Mouse (Mus musculus) hindbrain, embryonic 10.5 days (tissue): ENCODE data around the gene Pigc. TPM values are rescaled to one million over a fixed set of nuclear protein-coding genes. Genes with fewer than 3 reads are reported as not detected.

Experiments
- DNase-seq: peaks from one replicate; pipeline ENCODE4 v3.0.0-alpha.2; 2017; ENCODE audit warnings: low spot score
- H3K27ac ChIP-seq: fragments of 300-500 bp; sonication (generic); 2 replicates; pipeline ENCODE4 v1.5.1; 2016; ENCODE audit warnings: mild to moderate bottlenecking, moderate library complexity
- H3K27me3 ChIP-seq: fragments of 300-500 bp; sonication (generic); 2 replicates; pipeline ENCODE4 v1.6.1; 2016; ENCODE audit warnings: mild to moderate bottlenecking; ENCODE audit not compliant: poor library complexity, insufficient read depth, severe bottlenecking
- H3K36me3 ChIP-seq: fragments of 300-500 bp; sonication (generic); 2 replicates; pipeline ENCODE4 v1.6.1; 2016; ENCODE audit warnings: mild to moderate bottlenecking, moderate library complexity
- H3K4me1 ChIP-seq: fragments of 300-500 bp; sonication (generic); replicated peaks from 2 replicates; pipeline ENCODE4 v1.6.1; 2016; ENCODE audit warnings: mild to moderate bottlenecking
- H3K4me3 ChIP-seq: fragments of 300-500 bp; sonication (generic); 2 replicates; pipeline ENCODE4 v1.5.1; 2016; ENCODE audit warnings: mild to moderate bottlenecking, moderate library complexity
- H3K9me3 ChIP-seq: fragments of 300-500 bp; sonication (generic); 2 replicates; pipeline ENCODE4 v1.6.1; 2016; ENCODE audit warnings: mild to moderate bottlenecking, moderate library complexity
- WGBS: fragments of 180-500 bp; shearing (Covaris S2); methylation state at CpG from one replicate; pipeline ENCODE4 v1.1.7; 2016; 5-methylcytosine and 5-hydroxymethylcytosine counted together
- polyA plus RNA-seq: library from polyadenylated mRNA; unstranded; fragments of >200 nt; fragmentation: Nextera tagmentation; extraction: Ambion mirVana; gene quantifications from 2 replicates; pipeline ENCODE4 v1.2.1, GENCODE M21; 2016

Pigc gene
- polyA plus RNA-seq, 1 experiment from 2014 or later: 28.7 TPM

DNA sequence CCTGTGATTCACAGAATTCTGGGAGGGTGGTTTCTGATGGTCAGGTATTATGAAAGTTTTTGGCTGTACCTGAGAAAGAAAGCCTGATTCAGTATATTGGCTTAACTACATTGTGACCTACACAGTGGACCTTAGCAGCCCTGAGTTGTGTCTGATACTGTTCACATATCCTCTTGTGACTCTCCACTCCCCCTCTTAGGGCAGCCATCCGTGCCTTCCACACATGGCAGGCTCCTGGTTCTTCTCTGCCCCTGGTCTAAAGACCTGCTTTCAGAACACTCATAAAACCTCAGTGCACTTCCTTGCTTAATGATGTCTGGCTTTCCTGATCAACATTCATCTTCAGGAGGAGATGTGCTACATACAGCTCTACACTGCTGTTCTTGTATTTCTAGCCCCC lies 16.4 kb upstream of the Pigc start:
- Histone ChIP-seq H3K27ac (no peak overlapping the region), H3K4me3 (no peak overlapping the region), H3K9me3 (no peaks in the 10 kb centered on the region), H3K27me3 (no peaks in the 10 kb centered on the region), H3K4me1 (no peaks in the 10 kb centered on the region), H3K36me3 (no peaks in the 10 kb centered on the region)
- WGBS: 61% methylated on average over 1 of the region's 1 CpGs
- no peak for DNase-seq

DNA sequence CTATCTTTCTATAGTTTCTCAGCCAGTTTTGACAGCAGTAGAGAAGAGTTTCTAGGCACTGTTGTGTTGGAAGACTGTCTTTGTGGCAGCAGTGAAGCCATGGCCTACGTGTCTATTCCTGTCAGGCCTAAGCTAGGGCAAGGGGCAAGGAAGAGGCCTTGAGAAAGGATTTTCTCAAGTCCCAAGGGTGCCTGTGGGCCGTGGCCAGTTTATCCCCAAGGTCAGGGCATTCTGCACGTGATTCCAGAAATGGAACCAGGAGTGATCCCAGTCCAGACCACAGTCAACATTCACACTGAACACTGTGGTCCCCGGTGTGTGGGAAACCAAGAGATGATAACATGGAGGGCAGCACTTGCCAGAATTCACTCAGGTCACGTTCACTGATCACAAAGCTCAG lies 13.1 kb upstream of the Pigc start:
- Histone ChIP-seq H3K9me3 (no peaks in the 10 kb centered on the region), H3K4me1 (no peaks in the 10 kb centered on the region), H3K36me3 (no peaks in the 10 kb centered on the region), H3K4me3 (no peak overlapping the region), H3K27me3 (no peaks in the 10 kb centered on the region), H3K27ac (no peak overlapping the region)
- DNase-seq: no peak
- WGBS: 68% methylated on average over 5 of the region's 5 CpGs

DNA sequence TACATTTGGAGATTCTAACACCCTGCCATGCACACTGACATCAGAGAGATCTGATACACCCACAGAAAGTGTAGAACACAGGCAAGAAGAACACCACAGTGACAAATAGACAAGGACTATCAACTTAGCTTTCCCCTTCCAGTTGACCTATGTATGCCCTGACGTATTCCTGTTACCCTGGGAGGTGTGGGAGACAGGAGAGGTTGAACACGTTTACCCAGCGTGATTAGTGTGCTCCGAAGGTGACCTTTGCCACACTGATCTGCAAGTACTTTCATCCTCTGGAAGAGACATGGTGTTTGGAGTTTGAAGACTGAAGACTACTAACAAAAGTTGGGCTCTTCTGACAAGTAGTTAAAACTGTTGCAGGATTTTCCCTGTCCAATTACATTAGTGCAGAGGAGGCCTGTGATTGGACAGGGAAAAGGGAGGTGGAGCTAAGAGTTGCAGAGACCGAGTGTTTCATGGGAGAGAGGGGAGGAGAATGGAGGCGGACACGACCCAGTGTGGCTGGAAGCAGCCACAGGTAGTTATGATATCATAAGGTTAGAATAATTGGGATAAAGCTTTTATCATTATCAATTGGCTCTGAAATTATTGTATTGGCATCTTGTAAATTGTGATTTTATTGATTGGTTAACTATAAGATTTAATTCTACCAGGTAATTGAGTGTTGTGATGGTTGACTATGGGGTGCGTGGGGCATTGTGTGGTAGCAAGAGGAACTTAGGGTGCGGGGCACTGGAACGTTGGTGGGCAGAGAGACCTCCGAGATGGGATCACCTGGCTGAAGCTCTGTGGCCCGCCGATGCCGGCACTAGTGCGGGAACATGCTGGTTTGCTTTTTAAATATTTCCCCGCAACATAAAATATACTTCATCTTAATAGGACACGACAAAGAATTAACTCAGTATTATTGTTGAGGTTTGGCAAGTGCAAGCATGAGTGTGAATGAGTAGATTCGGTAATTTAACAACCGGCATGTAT lies 10.7 kb upstream of the Pigc start:
- H3K4me1 ChIP-seq: peaks cover 5% of the 10 kb centered on the region; the same call in 1 of the 2 replicates
- no peak overlapping the region for H3K27ac ChIP-seq
- DNase-seq: no peak
- H3K4me3 ChIP-seq: no peak overlapping the region
- 83% methylated on average over 19 of the region's 19 CpGs for WGBS
- no peaks in the 10 kb centered on the region for H3K27me3 ChIP-seq
- no peaks in the 10 kb centered on the region for H3K9me3 ChIP-seq
- no peaks in the 10 kb centered on the region for H3K36me3 ChIP-seq

DNA sequence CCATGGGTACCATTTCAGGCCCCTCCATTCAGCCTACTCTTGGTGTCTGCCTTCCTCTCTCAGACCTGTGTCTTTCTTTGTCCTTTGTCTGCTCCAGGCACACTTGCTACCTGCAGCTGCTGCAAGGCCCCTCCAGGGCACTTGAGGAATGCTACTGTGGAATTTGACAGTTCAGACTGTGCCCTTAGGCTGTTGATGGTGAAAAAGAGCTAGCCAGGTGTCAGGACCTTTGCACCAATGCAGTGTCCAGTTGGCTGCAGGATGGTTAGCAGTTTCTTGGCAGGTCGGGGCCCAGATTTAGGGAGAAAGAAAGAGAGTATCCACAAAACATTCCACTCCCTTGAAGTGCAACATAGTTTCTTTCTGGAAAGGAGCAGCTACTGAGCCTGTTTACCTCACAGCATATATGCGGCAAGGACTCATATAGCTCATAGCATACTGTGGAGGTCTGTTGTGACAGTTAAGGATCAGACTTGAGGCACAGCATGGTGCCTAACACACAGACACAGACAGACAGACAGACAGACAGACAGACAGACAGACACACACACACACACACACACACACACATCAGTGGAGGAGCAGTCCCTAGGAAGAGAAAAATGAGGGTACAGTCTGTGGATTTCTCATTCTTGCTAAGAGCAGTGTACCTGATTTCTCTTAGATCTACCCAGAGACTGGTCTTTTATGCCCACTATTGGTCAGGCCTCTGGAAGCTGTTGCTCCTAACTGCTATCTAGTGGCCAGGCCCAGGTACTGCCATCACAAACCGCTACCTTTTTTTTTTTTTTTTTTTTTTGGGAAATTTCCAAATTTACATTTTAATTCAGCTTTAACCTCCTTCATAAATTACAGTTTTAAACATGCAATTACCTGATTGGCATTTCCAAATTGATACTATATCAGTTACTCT lies 6.3 kb upstream of the Pigc start:
- H3K36me3 ChIP-seq: no peaks in the 10 kb centered on the region
- no peak overlapping the region for H3K27ac ChIP-seq
- 65% methylated on average over 3 of the region's 3 CpGs for WGBS
- H3K4me1 ChIP-seq: peaks cover 5% of the 10 kb centered on the region; the same call in 1 of the 2 replicates
- H3K27me3 ChIP-seq: no peaks in the 10 kb centered on the region
- H3K4me3 ChIP-seq: no peak overlapping the region
- no peak for DNase-seq
- H3K9me3 ChIP-seq: no peaks in the 10 kb centered on the region

DNA sequence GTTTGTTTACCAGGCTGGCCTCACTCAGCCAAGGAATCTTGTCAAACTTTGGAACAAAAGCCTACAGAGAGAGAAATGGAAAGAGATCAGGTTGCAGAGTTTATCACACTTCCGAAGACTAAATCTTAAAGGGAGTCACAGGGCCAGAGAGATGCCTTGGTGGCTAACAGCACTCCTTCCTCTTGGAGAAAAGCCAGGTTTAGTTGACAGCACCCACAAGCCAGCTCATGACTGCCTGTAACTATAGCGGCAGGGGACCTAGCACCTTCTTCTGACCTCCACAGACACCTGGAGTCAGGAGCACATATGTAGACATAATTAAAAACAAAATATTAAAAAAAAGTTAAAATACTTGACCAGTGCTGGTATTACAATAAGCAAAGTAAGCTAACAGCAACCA lies 1.1 kb upstream of the Pigc start:
- DNase-seq: no peak
- WGBS: 89% methylated on average over 2 of the region's 2 CpGs

DNA sequence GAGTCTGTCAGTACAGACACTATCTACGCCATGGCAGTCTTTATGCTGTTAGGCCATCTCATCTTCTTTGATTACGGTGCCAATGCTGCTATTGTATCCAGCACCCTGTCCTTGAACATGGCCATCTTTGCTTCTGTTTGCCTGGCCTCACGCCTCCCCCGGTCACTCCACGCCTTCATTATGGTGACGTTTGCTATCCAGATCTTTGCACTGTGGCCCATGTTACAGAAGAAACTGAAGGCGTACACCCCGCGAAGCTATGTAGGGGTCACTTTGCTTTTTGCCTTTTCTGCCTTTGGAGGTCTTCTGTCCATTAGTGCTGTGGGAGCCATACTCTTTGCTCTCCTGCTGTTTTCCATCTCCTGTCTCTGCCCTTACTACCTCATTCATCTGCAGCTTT lies 1.9 kb downstream of the Pigc start:
- Histone ChIP-seq H3K4me3 (no peak overlapping the region), H3K4me1 (peaks cover 21% of the 10 kb centered on the region), H3K27me3 (no peaks in the 10 kb centered on the region), H3K27ac (no peak overlapping the region), H3K9me3 (no peaks in the 10 kb centered on the region), H3K36me3 (peaks cover 7% of the 10 kb centered on the region)
- DNase-seq: no peak
- 96% methylated on average over 9 of the region's 9 CpGs for WGBS

More for the DNA sequence above, 1.1 kb upstream of the Pigc start:
- no peak overlapping the region for H3K4me3 ChIP-seq
- H3K27ac ChIP-seq: no peak overlapping the region
- H3K4me1 ChIP-seq: peaks cover 14% of the 10 kb centered on the region
- H3K27me3 ChIP-seq: no peaks in the 10 kb centered on the region
- H3K36me3 ChIP-seq: peaks cover 7% of the 10 kb centered on the region
- H3K9me3 ChIP-seq: no peaks in the 10 kb centered on the region

DNA sequence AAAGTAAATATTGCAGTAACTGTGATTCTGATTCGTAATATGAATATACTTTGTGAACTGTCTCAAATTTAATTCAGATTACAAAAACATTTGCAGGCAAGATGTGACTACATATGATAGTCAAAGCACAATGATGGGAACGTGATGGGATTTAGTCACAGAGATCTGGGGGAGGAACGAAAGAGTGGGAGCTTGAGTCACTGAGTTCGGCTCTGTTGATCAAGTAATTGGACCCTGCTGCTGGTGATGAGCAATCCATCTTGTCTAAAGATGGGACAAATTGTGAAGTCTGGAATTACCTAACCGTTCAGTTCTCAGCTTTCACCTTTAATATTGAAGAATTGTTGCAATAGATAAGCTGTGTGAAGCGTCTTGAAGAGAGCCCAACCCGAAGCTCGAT lies 3.2 kb downstream of the Pigc start:
- Histone ChIP-seq H3K27ac (no peak overlapping the region), H3K9me3 (no peaks in the 10 kb centered on the region), H3K36me3 (peaks cover 7% of the 10 kb centered on the region), H3K4me1 (peaks cover 26% of the 10 kb centered on the region), H3K4me3 (no peak overlapping the region), H3K27me3 (no peaks in the 10 kb centered on the region)
- WGBS: 95% methylated on average over 8 of the region's 8 CpGs
- no peak for DNase-seq

DNA sequence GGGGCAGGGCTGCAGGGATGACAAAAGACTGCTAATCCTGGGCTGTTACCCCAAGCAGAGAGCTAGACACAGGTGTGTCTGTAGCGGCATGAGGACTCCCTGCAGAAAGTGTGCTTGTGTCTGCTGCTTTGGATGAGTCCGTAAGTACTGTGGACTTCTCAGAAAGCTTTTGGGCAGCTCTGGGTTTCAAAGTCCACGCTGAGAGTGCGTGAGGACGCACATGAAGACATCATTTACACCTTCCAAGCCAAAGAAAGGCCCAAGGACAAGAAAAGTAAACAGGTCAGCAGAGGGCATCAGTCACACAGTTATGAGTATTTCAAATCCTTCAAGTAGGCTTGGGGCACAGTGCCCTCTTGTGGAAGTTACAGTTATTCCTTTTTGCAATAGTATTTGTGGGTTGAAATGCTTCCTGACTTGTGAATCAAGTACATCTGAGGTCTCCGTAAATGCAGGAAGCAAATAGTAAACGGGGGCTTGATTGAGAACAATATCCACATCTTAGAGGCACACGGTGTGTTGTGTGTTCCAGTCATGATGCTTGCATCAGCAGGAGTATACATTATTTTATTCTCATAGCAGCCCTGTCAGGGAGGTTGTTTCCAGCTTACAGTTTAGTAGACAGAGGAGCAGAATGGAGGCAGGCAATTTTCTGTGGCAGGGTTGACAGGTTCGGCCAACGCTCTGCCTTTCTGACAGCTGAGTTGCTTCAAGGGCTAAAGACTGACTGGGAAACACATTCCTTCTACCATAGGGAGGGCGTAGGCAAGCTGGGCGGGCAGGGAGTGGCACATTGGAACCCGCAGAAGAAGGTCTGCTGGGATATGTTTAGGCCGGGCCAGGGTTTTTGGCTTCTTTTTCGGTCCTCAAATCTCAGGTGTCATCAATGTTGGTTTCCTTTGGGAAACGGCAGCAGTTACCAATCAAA lies 7.5 kb downstream of the Pigc start:
- peak; percentile 71 for DNase-seq
- Histone ChIP-seq H3K27me3 (no peaks in the 10 kb centered on the region), H3K9me3 (no peaks in the 10 kb centered on the region), H3K36me3 (no peaks in the 10 kb centered on the region), H3K4me3 (no peak overlapping the region), H3K27ac (peak overlapping the region; percentile 31), H3K4me1 (peaks cover 12% of the 10 kb centered on the region; the same call in 1 of the 2 replicates)
- whole genome bisulfite sequencing: 49% methylated on average over 16 of the region's 16 CpGs

DNA sequence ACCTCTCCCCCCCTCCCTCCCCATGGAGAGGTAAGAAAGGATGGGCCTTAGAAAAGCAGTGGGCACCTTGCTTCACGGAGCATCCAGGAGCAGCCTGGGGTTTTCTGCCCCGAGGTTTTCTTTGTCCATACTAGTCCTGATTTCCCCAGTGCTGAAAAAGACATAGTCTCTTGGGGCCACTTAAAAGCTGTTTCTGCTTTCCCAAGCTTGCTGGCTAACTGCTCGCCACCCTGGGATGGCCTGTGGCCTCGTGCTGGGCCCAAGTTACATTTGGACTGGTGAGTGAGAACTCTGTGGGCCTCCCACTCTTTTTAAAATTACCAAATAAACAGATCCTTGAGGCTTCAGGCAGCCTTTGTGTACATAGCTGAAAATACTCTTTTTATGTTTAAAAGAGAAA lies 8.3 kb downstream of the Pigc start:
- H3K36me3 ChIP-seq: no peaks in the 10 kb centered on the region
- no peak for DNase-seq
- no peaks in the 10 kb centered on the region for H3K27me3 ChIP-seq
- H3K9me3 ChIP-seq: no peaks in the 10 kb centered on the region
- WGBS: 74% methylated on average over 4 of the region's 4 CpGs
- H3K4me3 ChIP-seq: no peak overlapping the region
- peak overlapping the region; percentile 31 for H3K27ac ChIP-seq
- peaks cover 12% of the 10 kb centered on the region; the same call in 1 of the 2 replicates for H3K4me1 ChIP-seq

DNA sequence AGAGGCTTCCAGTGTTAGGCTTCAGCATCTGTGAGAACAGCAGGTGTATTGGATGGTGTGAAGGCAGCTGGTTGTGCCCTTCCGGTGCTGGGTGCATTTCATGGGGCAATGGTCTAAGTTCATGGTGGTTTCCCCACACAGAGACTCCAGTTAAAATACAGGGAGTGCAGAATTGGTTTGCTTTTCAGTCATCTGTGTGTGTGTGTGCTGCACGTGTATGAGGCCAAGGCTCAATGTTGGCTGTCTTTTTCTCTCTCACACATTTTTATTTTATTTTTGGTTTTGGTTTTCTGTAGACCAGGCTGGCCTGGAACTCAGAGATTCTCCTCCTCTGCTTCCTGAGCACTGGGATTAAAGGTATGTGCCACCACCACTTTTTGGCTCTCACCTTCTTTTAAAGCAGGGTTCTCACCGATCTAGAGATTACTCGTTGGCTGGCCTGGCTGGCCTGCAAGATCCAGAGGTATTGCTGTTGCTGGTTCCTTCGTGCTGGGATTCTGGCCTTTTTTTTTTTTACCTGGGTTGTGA lies 9.3 kb downstream of the Pigc start:
- no peak for DNase-seq
- no peak overlapping the region for H3K27ac ChIP-seq
- peaks cover 12% of the 10 kb centered on the region; the same call in 1 of the 2 replicates for H3K4me1 ChIP-seq
- 87% methylated on average over 5 of the region's 5 CpGs for WGBS
- no peaks in the 10 kb centered on the region for H3K9me3 ChIP-seq
- no peak overlapping the region for H3K4me3 ChIP-seq
- no peaks in the 10 kb centered on the region for H3K27me3 ChIP-seq
- no peaks in the 10 kb centered on the region for H3K36me3 ChIP-seq

DNA sequence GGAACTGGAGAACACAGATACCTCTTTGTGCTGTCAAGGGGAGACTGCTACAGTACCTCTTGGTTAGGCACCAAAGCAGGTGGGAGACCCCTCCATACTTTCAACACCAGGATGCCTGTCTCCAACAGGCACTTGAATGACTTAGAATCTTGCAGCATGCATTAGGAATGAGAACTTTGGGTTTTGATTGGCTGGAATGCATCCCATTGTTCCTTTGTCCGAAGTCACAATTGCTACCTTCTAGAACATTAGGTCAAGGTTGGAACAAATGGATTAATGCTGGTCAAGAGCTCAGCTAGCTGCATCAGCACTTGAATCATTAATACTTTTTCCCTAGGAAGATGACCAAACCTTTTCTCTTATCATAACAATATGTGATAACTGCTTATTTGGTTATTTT lies 10.6 kb downstream of the Pigc start, which contains the start of gene 4930558K02Rik:
Gene 4930558K02Rik, minus strand, starts transcription at position 101 of the 400 bp plus-strand sequence.
- WGBS: 82% methylated on average over 1 of the region's 1 CpGs
- Histone ChIP-seq H3K27ac (no peak within 1 kb of the TSS), H3K4me3 (no peak within 1 kb of the TSS), H3K4me1 (peaks cover 13% of the 10 kb centered on the region), H3K27me3 (no peaks in the 10 kb centered on the region), H3K9me3 (no peaks in the 10 kb centered on the region), H3K36me3 (no peaks in the 10 kb centered on the region)
- DNase-seq: no peak

DNA sequence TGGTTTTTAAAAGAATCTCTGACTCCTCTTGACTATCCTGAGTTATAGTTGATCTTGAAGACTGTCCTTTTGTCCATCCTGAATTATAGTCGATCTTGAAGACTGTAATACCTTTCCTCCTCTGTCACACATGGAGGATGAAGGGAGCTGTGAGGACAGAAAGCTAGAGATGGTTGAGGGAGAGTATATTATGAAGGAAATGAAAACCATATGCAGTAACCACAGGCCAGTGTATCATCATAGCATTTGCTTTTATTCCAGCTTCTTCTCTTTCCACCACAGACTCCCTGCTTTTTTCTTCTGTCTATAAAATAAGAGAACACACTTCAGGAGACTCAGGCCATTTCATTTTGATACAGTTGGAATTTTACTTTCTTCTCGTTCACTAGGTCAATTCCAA lies 11.1 kb downstream of the Pigc start:
- WGBS: 79% methylated on average over 2 of the region's 2 CpGs
- H3K4me3 ChIP-seq: no peak overlapping the region
- no peaks in the 10 kb centered on the region for H3K9me3 ChIP-seq
- no peak overlapping the region for H3K27ac ChIP-seq
- H3K36me3 ChIP-seq: no peaks in the 10 kb centered on the region
- H3K27me3 ChIP-seq: no peaks in the 10 kb centered on the region
- DNase-seq: no peak
- peaks cover 18% of the 10 kb centered on the region for H3K4me1 ChIP-seq
